ENCODE assay signal across 27 mouse cellular contexts in the genomic region with DNA sequence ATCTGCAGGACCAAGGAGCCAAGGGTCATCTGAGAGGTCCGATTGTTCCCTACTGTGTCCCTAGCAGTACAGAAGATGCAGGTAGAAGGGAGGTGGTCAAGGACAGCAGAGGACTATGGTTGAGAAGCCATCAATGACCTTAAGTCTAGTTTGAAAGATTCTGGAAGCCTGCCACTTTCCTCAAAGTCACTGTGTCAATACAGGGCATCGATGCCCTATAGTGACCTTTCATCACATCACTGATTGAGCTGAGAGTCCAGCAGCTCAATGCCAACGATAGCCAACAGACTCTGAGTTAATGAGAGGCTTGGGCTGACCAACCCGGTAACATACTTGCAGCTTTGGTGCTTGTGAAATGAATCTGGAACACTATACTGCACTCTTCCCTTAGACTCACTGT. TPM values are rescaled to one million over a fixed set of nuclear protein-coding genes. Genes with fewer than 3 reads are reported as not detected.
DNase-seq lines count a peak whose midpoint lies in the region; ATAC-seq and TF ChIP-seq lines count a peak whose summit lies in the region.
"Had no signal": no experiment of that assay in that cellular context is flagged by ENCODE, and none has a peak within 500 bp of the region (broad histone marks: within the 10 kb centered on the region; RNA-seq: fewer than 3 reads in every experiment).

No protein-coding gene starts in this region.

- H3K27ac ChIP-seq in liver, adult 2 months (replicated peaks; ENCODE audit: insufficient read depth, low read depth, low read length): no peak overlapping the region
- no peak overlapping the region for H3K27ac ChIP-seq in liver, embryonic 12.5 days
- H3K27ac ChIP-seq in liver, embryonic 16.5 days (ENCODE audit: low read length): no peak overlapping the region
- peak overlapping the region; percentile 81 for H3K27ac ChIP-seq in liver, postnatal 0 days (ENCODE audit: low read depth)
- no peak overlapping the region for H3K27ac ChIP-seq in liver, embryonic 11.5 days (ENCODE audit: low read depth, low read length)

- H3K36me3 ChIP-seq in liver, adult 2 months (ENCODE audit: control insufficient read depth, insufficient read depth, low read length): peaks cover 2% of the 10 kb centered on the region; the same call in 1 of the 2 replicates
- no peaks in the 10 kb centered on the region; the same call in 1 of the 2 replicates for H3K36me3 ChIP-seq in liver, embryonic 12.5 days
- H3K36me3 ChIP-seq in liver, embryonic 16.5 days (ENCODE audit: control insufficient read depth, insufficient read depth): no peaks in the 10 kb centered on the region
- peaks cover 5% of the 10 kb centered on the region; the same call in 1 of the 2 replicates for H3K36me3 ChIP-seq in liver, postnatal 0 days (replicated peaks; ENCODE audit: insufficient read depth, low read length)
- no peaks in the 10 kb centered on the region for H3K36me3 ChIP-seq in liver, embryonic 11.5 days (ENCODE audit: control insufficient read depth, insufficient read depth, low read length)
- H3K36me3 ChIP-seq: G1E had no signal

- WGBS in liver, adult 2 months: 15% methylated on average over 4 of the region's 4 CpGs
- WGBS in liver, embryonic 12.5 days (ENCODE audit: insufficient replicate concordance): 71% methylated on average over 4 of the region's 4 CpGs
- 57% methylated on average over 4 of the region's 4 CpGs for WGBS in liver, embryonic 16.5 days (ENCODE audit: insufficient replicate concordance)
- WGBS in liver, postnatal 0 days (ENCODE audit: insufficient replicate concordance): 53% methylated on average over 4 of the region's 4 CpGs
- WGBS in liver, embryonic 11.5 days: 81% methylated on average over 4 of the region's 4 CpGs

- H3K27me3 ChIP-seq in liver, adult 2 months (ENCODE audit: control insufficient read depth, insufficient read depth, low read length): no peaks in the 10 kb centered on the region
- H3K27me3 ChIP-seq in liver, embryonic 12.5 days (replicated peaks): no peaks in the 10 kb centered on the region
- no peaks in the 10 kb centered on the region for H3K27me3 ChIP-seq in liver, embryonic 16.5 days (ENCODE audit: control insufficient read depth, insufficient read depth, low read depth, low read length)
- no peaks in the 10 kb centered on the region for H3K27me3 ChIP-seq in liver, postnatal 0 days (ENCODE audit: insufficient read depth, low read length)
- H3K27me3 ChIP-seq in liver, embryonic 11.5 days (replicated peaks; ENCODE audit: control insufficient read depth, insufficient read depth, low read length): no peaks in the 10 kb centered on the region
- H3K27me3 ChIP-seq: Patski had no signal

- H3K4me2 ChIP-seq in liver, embryonic 12.5 days: no peak overlapping the region
- no peak overlapping the region for H3K4me2 ChIP-seq in liver, embryonic 16.5 days (ENCODE audit: low read depth, low read length)
- no peak overlapping the region for H3K4me2 ChIP-seq in liver, postnatal 0 days (ENCODE audit: low read depth, low read length)
- H3K4me2 ChIP-seq in liver, embryonic 11.5 days: no peak overlapping the region

- ATAC-seq in liver, embryonic 12.5 days: no peak
- 0 out of 2 replicates have a peak, but pooled peaks have one; percentile 39 for ATAC-seq in liver, embryonic 16.5 days (ENCODE audit: low read depth)
- ATAC-seq in liver, postnatal 0 days: peak; percentile 96
- no peak for ATAC-seq in liver, embryonic 11.5 days (replicated peaks; ENCODE audit: low FRiP score)
- ATAC-seq: activated CD4-positive, CD25-positive, alpha-beta regulatory T cell, adult 4 months; CD4-positive, CD25-positive, alpha-beta regulatory T cell, adult 4 months; Patski had no signal

- no peak for TF ChIP-seq CTCF in liver, adult 2 months (IDR thresholded peaks at IDR 0.05; ENCODE audit: low read depth, low read length)
- TF ChIP-seq CTCF in liver, postnatal 0 days (IDR thresholded peaks at IDR 0.05; ENCODE audit: low read depth): no peak

- peaks cover 5% of the 10 kb centered on the region for H3K4me1 ChIP-seq in liver, adult 2 months (ENCODE audit: control insufficient read depth, insufficient read depth, low read length)
- H3K4me1 ChIP-seq in liver, embryonic 12.5 days: no peaks in the 10 kb centered on the region
- no peaks in the 10 kb centered on the region for H3K4me1 ChIP-seq in liver, embryonic 16.5 days (ENCODE audit: control insufficient read depth, low read depth, low read length)
- H3K4me1 ChIP-seq in liver, postnatal 0 days (ENCODE audit: insufficient read depth): peaks cover 8% of the 10 kb centered on the region
- no peaks in the 10 kb centered on the region for H3K4me1 ChIP-seq in liver, embryonic 11.5 days (replicated peaks; ENCODE audit: control insufficient read depth, insufficient read depth, low read length)

- no peak overlapping the region for H3K4me3 ChIP-seq in liver, adult 2 months (ENCODE audit: insufficient read depth, low read depth, low read length)
- H3K4me3 ChIP-seq in liver, embryonic 12.5 days: no peak overlapping the region
- no peak overlapping the region for H3K4me3 ChIP-seq in liver, embryonic 16.5 days (ENCODE audit: low read depth, low read length)
- no peak overlapping the region for H3K4me3 ChIP-seq in liver, postnatal 0 days (ENCODE audit: low read depth, low read length)
- no peak overlapping the region for H3K4me3 ChIP-seq in liver, embryonic 11.5 days (ENCODE audit: low read depth, low read length)

- DNase-seq in liver, adult 2 months (ENCODE audit: extremely low read depth, low read depth, low spot score): peak; percentile 96
- no peak for DNase-seq in liver
- peak; percentile 37 for DNase-seq in liver, postnatal 0 days
- no peak for DNase-seq in liver, embryonic 11.5 days (ENCODE audit: low spot score)
- DNase-seq: adrenal gland, adult 2 months; adrenal gland, adult 8-10 months; adrenal gland, postnatal 10 days; adrenal gland, postnatal 14 days; adrenal gland, postnatal 25 days; adrenal gland, postnatal 36 days; B cell, adult 2 months; cerebellum, adult 11 months; cerebellum, adult 11-12 months; cerebellum, adult 18-20 months had no signal

- H3K9me3 ChIP-seq in liver, embryonic 12.5 days (replicated peaks): no peaks in the 10 kb centered on the region
- no peaks in the 10 kb centered on the region for H3K9me3 ChIP-seq in liver, embryonic 16.5 days (replicated peaks; ENCODE audit: control insufficient read depth, low read length)
- H3K9me3 ChIP-seq in liver, postnatal 0 days (ENCODE audit: low read length): no peaks in the 10 kb centered on the region
- H3K9me3 ChIP-seq in liver, embryonic 11.5 days (ENCODE audit: control insufficient read depth, low read length): no peaks in the 10 kb centered on the region
- H3K9me3 ChIP-seq: G1E had no signal

- TF ChIP-seq EP300 in liver, postnatal 0 days (IDR thresholded peaks at IDR 0.05; ENCODE audit: low read depth): no peak

- 0 out of 2 replicates have a peak, but pooled peaks cover 3% of the 10 kb centered on the region for H3K79me2 ChIP-seq in liver, adult 2 months (ENCODE audit: control insufficient read depth, insufficient read depth, low read length)

- H3K9ac ChIP-seq in liver, adult 2 months (ENCODE audit: low read depth, low read length): no peak overlapping the region
- H3K9ac ChIP-seq in liver, embryonic 12.5 days: no peak overlapping the region
- no peak overlapping the region for H3K9ac ChIP-seq in liver, embryonic 16.5 days (ENCODE audit: low read depth, low read length)
- H3K9ac ChIP-seq in liver, postnatal 0 days (replicated peaks): no peak overlapping the region
- no peak overlapping the region for H3K9ac ChIP-seq in liver, embryonic 11.5 days (ENCODE audit: low read depth, low read length)

- no peak for TF ChIP-seq POLR2A in liver, adult 2 months (IDR thresholded peaks at IDR 0.05; ENCODE audit: extremely low read depth, insufficient read depth, low read length)

RNA-seq across cellular contexts. Expression of a gene that starts 16.7 kb away (rescaled TPM):
- not detected in 2 replicates for total RNA-seq in liver, adult 2 months (2014; rRNA removed)
- not detected in 2 replicates for polyA plus RNA-seq in liver, adult 2 months (2012; rRNA removed)
- 0.38 and 0.47 TPM in 2 replicates for polyA plus RNA-seq in liver, embryonic 12.5 days (2016; fragmentation: Nextera tagmentation; extraction: Ambion mirVana)
- 0.56 and 0.71 TPM in 2 replicates for polyA plus RNA-seq in liver, embryonic 16.5 days (2015; fragmentation: Nextera tagmentation; extraction: Ambion mirVana)
- 0.24 and 0.48 TPM in 2 replicates for polyA plus RNA-seq in liver, postnatal 0 days (2015; fragmentation: Nextera tagmentation; extraction: Ambion mirVana)
- polyA plus RNA-seq in liver, embryonic 11.5 days (2014; fragmentation: Nextera tagmentation; extraction: Ambion mirVana): 0.84 and 1.1 TPM in 2 replicates
- total RNA-seq: adrenal gland, adult 18-20 months; adrenal gland, adult 2 months; adrenal gland, adult 8-10 months; adrenal gland, postnatal 10 days; adrenal gland, postnatal 14 days; adrenal gland, postnatal 25 days; adrenal gland, postnatal 36 days; adrenal gland, postnatal 4 days; CH12.LX; ES-E14; G1E; MEL had no signal
- polyA plus RNA-seq: activated CD4-positive, CD25-positive, alpha-beta regulatory T cell, adult 4 months; adrenal gland, adult 2 months; brain, embryonic 14.5 days; C2C12; CD4-positive, CD25-positive, alpha-beta regulatory T cell, adult 4 months; G1E had no signal

RNA-seq across cellular contexts. Expression of a gene that starts 19.1 kb away (rescaled TPM):
- 1.0 and 1.2 TPM in 2 replicates for total RNA-seq in liver, adult 2 months (2014; rRNA removed)
- 2.6 and 2.9 TPM in 2 replicates for polyA plus RNA-seq in liver, adult 2 months (2012; rRNA removed)
- polyA plus RNA-seq in liver, embryonic 12.5 days (2016; fragmentation: Nextera tagmentation; extraction: Ambion mirVana): 1.9 and 2.3 TPM in 2 replicates
- polyA plus RNA-seq in liver, embryonic 16.5 days (2015; fragmentation: Nextera tagmentation; extraction: Ambion mirVana): 1.8 and 2.4 TPM in 2 replicates
- 2.0 and 2.7 TPM in 2 replicates for polyA plus RNA-seq in liver, postnatal 0 days (2015; fragmentation: Nextera tagmentation; extraction: Ambion mirVana)
- 2.7 and 3.2 TPM in 2 replicates for polyA plus RNA-seq in liver, embryonic 11.5 days (2014; fragmentation: Nextera tagmentation; extraction: Ambion mirVana)
- polyA plus RNA-seq: activated CD4-positive, CD25-positive, alpha-beta regulatory T cell, adult 4 months; CD4-positive, CD25-positive, alpha-beta regulatory T cell, adult 4 months had no signal

RNA-seq across cellular contexts. Expression of a gene that starts 48.2 kb away (rescaled TPM):
- total RNA-seq in liver, adult 2 months (2014; rRNA removed): not detected in 2 replicates
- polyA plus RNA-seq in liver, adult 2 months (2012; rRNA removed): 0.06 TPM in 1 of 2 replicates, not detected in the other
- 0.13 and 0.17 TPM in 2 replicates for polyA plus RNA-seq in liver, embryonic 12.5 days (2016; fragmentation: Nextera tagmentation; extraction: Ambion mirVana)
- 0.25 and 0.42 TPM in 2 replicates for polyA plus RNA-seq in liver, embryonic 16.5 days (2015; fragmentation: Nextera tagmentation; extraction: Ambion mirVana)
- polyA plus RNA-seq in liver, postnatal 0 days (2015; fragmentation: Nextera tagmentation; extraction: Ambion mirVana): 0.31 and 0.46 TPM in 2 replicates
- 0.12 TPM in 1 of 2 replicates, not detected in the other for polyA plus RNA-seq in liver, embryonic 11.5 days (2014; fragmentation: Nextera tagmentation; extraction: Ambion mirVana)
- total RNA-seq: adrenal gland, postnatal 14 days; MEL had no signal
- polyA plus RNA-seq: CD4-positive, CD25-positive, alpha-beta regulatory T cell, adult 4 months; G1E had no signal

Comparison
In these comparisons a context has a peak if more than half of its experiments do, and no peak if none do; other contexts are left out.
1. DNase-seq: peak in liver, adult 2 months (single experiment) and liver, postnatal 0 days (single experiment); none in liver (single experiment) and liver, embryonic 11.5 days (single experiment).
2. ATAC-seq: peak in liver, embryonic 16.5 days (single experiment) and liver, postnatal 0 days (single experiment); none in liver, embryonic 12.5 days (single experiment) and liver, embryonic 11.5 days (single experiment).